Mouse (Mus musculus) lung, postnatal 0 days (tissue): ENCODE measurements around the gene Kxd1.

ENCODE experiments used
- CTCF ChIP-seq: IDR thresholded peaks from 2 replicates; pipeline ENCODE4 v1.5.1; 2016; ENCODE audit warnings: antibody characterized with exemption, mild to moderate bottlenecking
- EP300 ChIP-seq: IDR thresholded peaks from 2 replicates; pipeline ENCODE4 v1.6.1; 2016; ENCODE audit warnings: antibody characterized with exemption, mild to moderate bottlenecking, control low read depth

- no peak for TF ChIP-seq CTCF
- no peak for TF ChIP-seq EP300
Observed at GRCm38 (mm10) chr8:70494416-70494945, 33.3 kb downstream of the Kxd1 start.
